Mouse (Mus musculus) olfactory bulb, adult 2 months (tissue): ENCODE data around the gene Grxcr1.

Source experiments
- CTCF ChIP-seq: fragments of 200-500 bp; IDR thresholded peaks from 2 replicates; pipeline ENCODE4 v1.5.1; 2012; ENCODE audit warnings: low read depth, mild to moderate bottlenecking, low read length, moderate library complexity; ENCODE audit not compliant: insufficient read depth
- POLR2A ChIP-seq: fragments of 200-500 bp; IDR thresholded peaks from 2 replicates; pipeline ENCODE4 v1.6.1; 2012; ENCODE audit warnings: mild to moderate bottlenecking, low read depth, low read length, moderate library complexity; ENCODE audit not compliant: insufficient read depth

GRCm38 (mm10) chr5:67990426-67990825, 41.2 kb upstream of the Grxcr1 start:
- TF ChIP-seq CTCF: no peak
- no peak for TF ChIP-seq POLR2A
